Mouse (Mus musculus) liver, postnatal 0 days (tissue): ENCODE results near the gene Myo1b.

ENCODE experiments used
- CTCF ChIP-seq: sonication (generic); IDR thresholded peaks from 2 replicates; pipeline ENCODE4 v1.5.1; 2016; ENCODE audit warnings: antibody characterized with exemption, low read depth
- EP300 ChIP-seq: IDR thresholded peaks from 2 replicates; pipeline ENCODE4 v1.6.1; 2016; ENCODE audit warnings: antibody characterized with exemption, low read depth, mild to moderate bottlenecking

- no peak for TF ChIP-seq CTCF
- no peak for TF ChIP-seq EP300
These were observed 169.1 kb downstream of the Myo1b start for GRCm38 (mm10) chr1:51746711-51747240.
